Mouse (Mus musculus): ENCODE measurements around the gene Gm13119. TPM values are rescaled to one million over a fixed set of nuclear protein-coding genes. Genes with fewer than 3 reads are reported as not detected.
"Not testable (repeated sequence)": the region's sequence is repeated elsewhere in the genome, so short reads cannot be mapped to it uniquely, and the experiment has no call there.

Gm13119 gene
- not detected in 2 replicates for polyA plus RNA-seq (2016; fragmentation: Nextera tagmentation; extraction: Ambion mirVana)

- not testable (repeated sequence) for H3K4me3 ChIP-seq; H3K27me3 ChIP-seq (replicated peaks); H3K4me1 ChIP-seq; H3K9me3 ChIP-seq; H3K4me2 ChIP-seq (replicated peaks); ATAC-seq (ENCODE audit: low FRiP score, low read depth); H3K27ac ChIP-seq; H3K9ac ChIP-seq; H3K36me3 ChIP-seq
- WGBS = 85% methylated on average over 3 of the region's 3 CpGs
Observed at GRCm38 (mm10) chr4:144357642-144358041, at the start of gene Gm13119. Gene Gm13119, plus strand, starts transcription at chr4:144357942.

- not testable (repeated sequence) for H3K4me1 ChIP-seq; H3K27me3 ChIP-seq (replicated peaks); ATAC-seq (ENCODE audit: low FRiP score, low read depth); H3K4me3 ChIP-seq; H3K27ac ChIP-seq; H3K9ac ChIP-seq; H3K9me3 ChIP-seq; H3K4me2 ChIP-seq (replicated peaks); H3K36me3 ChIP-seq
- WGBS = 76% methylated on average over 2 of the region's 2 CpGs
Observed at GRCm38 (mm10) chr4:144312666-144313460, 44.9 kb upstream of the Gm13119 start.

- H3K4me3 ChIP-seq; H3K4me1 ChIP-seq; H3K36me3 ChIP-seq; ATAC-seq (ENCODE audit: low FRiP score, low read depth); H3K4me2 ChIP-seq (replicated peaks); H3K27me3 ChIP-seq (replicated peaks); H3K9me3 ChIP-seq; H3K27ac ChIP-seq; H3K9ac ChIP-seq: not testable (repeated sequence)
- WGBS = 68% methylated on average over 4 of the region's 4 CpGs
Observed at GRCm38 (mm10) chr4:144329949-144330348, 27.8 kb upstream of the Gm13119 start, which contains the start of gene Gm13128. Gene Gm13128, plus strand, starts transcription at chr4:144330249.

- H3K27ac ChIP-seq; H3K27me3 ChIP-seq (replicated peaks); H3K9me3 ChIP-seq; H3K4me1 ChIP-seq; ATAC-seq (ENCODE audit: low FRiP score, low read depth); H3K36me3 ChIP-seq; H3K4me3 ChIP-seq; H3K4me2 ChIP-seq (replicated peaks); H3K9ac ChIP-seq: not testable (repeated sequence)
- WGBS = 83% methylated on average over 3 of the region's 3 CpGs
Observed at GRCm38 (mm10) chr4:144335856-144336255, 21.9 kb upstream of the Gm13119 start.

GRCm38 (mm10) chr4:144377911-144378310 lies 20.2 kb downstream of the Gm13119 start, which contains the start of gene Pramef20:
Gene Pramef20, minus strand, starts transcription at chr4:144377933.
- 61% methylated on average over 2 of the region's 2 CpGs for WGBS
- H3K9me3 ChIP-seq = peaks cover 12% of the 10 kb centered on the region; the same call in 1 of the 2 replicates
- H3K27ac ChIP-seq = no peak within 1 kb of the TSS
- no peaks in the 10 kb centered on the region for H3K4me1 ChIP-seq
- no peak within 1 kb of the TSS for H3K4me2 ChIP-seq (replicated peaks)
- no peaks in the 10 kb centered on the region for H3K36me3 ChIP-seq
- ATAC-seq (ENCODE audit: low FRiP score, low read depth) = no peak
- no peaks in the 10 kb centered on the region for H3K27me3 ChIP-seq (replicated peaks)
- no peak within 1 kb of the TSS for H3K9ac ChIP-seq
- H3K4me3 ChIP-seq = no peak within 1 kb of the TSS

GRCm38 (mm10) chr4:144396316-144396715 lies 38.6 kb downstream of the Gm13119 start:
- Histone ChIP-seq H3K9ac (no peak overlapping the region), H3K4me2 (replicated peaks) (no peak overlapping the region), H3K9me3 (peaks cover 19% of the 10 kb centered on the region; the same call in 1 of the 2 replicates), H3K27ac (no peak overlapping the region), H3K4me1 (no peaks in the 10 kb centered on the region), H3K27me3 (replicated peaks) (no peaks in the 10 kb centered on the region), H3K36me3 (no peaks in the 10 kb centered on the region), H3K4me3 (no peak overlapping the region)
- no peak for ATAC-seq (ENCODE audit: low FRiP score, low read depth)
- WGBS = 32% methylated on average over 3 of the region's 3 CpGs

- WGBS = 86% methylated on average over 4 of the region's 4 CpGs
- no peak for ATAC-seq (ENCODE audit: low FRiP score, low read depth)
Observed at GRCm38 (mm10) chr4:144402712-144403111, 45.0 kb downstream of the Gm13119 start.

GRCm38 (mm10) chr4:144404456-144405086 lies 46.8 kb downstream of the Gm13119 start:
- Histone ChIP-seq H3K9me3 (peaks cover 5% of the 10 kb centered on the region; the same call in 1 of the 2 replicates), H3K9ac (no peak overlapping the region), H3K4me1 (no peaks in the 10 kb centered on the region), H3K36me3 (no peaks in the 10 kb centered on the region), H3K4me2 (replicated peaks) (peak overlapping the region; percentile 51), H3K27me3 (replicated peaks) (no peaks in the 10 kb centered on the region), H3K27ac (no peak overlapping the region), H3K4me3 (0 out of 2 replicates have a peak overlapping the region, but pooled peaks have one; percentile 7)
- WGBS = 10% methylated on average over 17 of the region's 17 CpGs
- ATAC-seq (ENCODE audit: low FRiP score, low read depth) = 0 out of 2 replicates have a peak, but pooled peaks have one; percentile 37

More at GRCm38 (mm10) chr4:144402712-144403111, 45.0 kb downstream of the Gm13119 start:
- Histone ChIP-seq H3K9me3 (no peaks in the 10 kb centered on the region), H3K27ac (no peak overlapping the region), H3K4me3 (no peak overlapping the region), H3K4me2 (replicated peaks) (no peak overlapping the region), H3K4me1 (no peaks in the 10 kb centered on the region), H3K36me3 (no peaks in the 10 kb centered on the region), H3K9ac (no peak overlapping the region), H3K27me3 (replicated peaks) (no peaks in the 10 kb centered on the region)

GRCm38 (mm10) chr4:144406261-144406660 lies 48.5 kb downstream of the Gm13119 start:
- H3K27me3 ChIP-seq (replicated peaks) = no peaks in the 10 kb centered on the region
- H3K27ac ChIP-seq = no peak overlapping the region
- no peak overlapping the region for H3K4me2 ChIP-seq (replicated peaks)
- H3K36me3 ChIP-seq = no peaks in the 10 kb centered on the region
- H3K9me3 ChIP-seq = peaks cover 6% of the 10 kb centered on the region; the same call in 1 of the 2 replicates
- ATAC-seq (ENCODE audit: low FRiP score, low read depth) = no peak
- no peak overlapping the region for H3K4me3 ChIP-seq
- 53% methylated on average over 3 of the region's 3 CpGs for WGBS
- no peak overlapping the region for H3K9ac ChIP-seq
- H3K4me1 ChIP-seq = no peaks in the 10 kb centered on the region

- Histone ChIP-seq H3K9ac (no peak within 1 kb of the TSS), H3K4me3 (no peak within 1 kb of the TSS), H3K36me3 (no peaks in the 10 kb centered on the region), H3K4me1 (no peaks in the 10 kb centered on the region), H3K27ac (no peak within 1 kb of the TSS), H3K9me3 (peaks cover 8% of the 10 kb centered on the region; the same call in 1 of the 2 replicates), H3K27me3 (replicated peaks) (no peaks in the 10 kb centered on the region), H3K4me2 (replicated peaks) (no peak within 1 kb of the TSS)
- no peak for ATAC-seq (ENCODE audit: low FRiP score, low read depth)
- 81% methylated on average over 9 of the region's 9 CpGs for WGBS
Observed at GRCm38 (mm10) chr4:144408290-144408689, 50.5 kb downstream of the Gm13119 start, which contains the start of gene Pramef12. Gene Pramef12, minus strand, starts transcription at chr4:144408464.

Data from neural tube, embryonic 12.5 days (tissue).